Mouse (Mus musculus): ENCODE measurements at regions not wholly inside any gene's neighbourhood (a gene's known extent, or its start where the extent isn't known, plus 50 kb on each side); places are given as distances from the start of the nearest gene placed in this dataset.
A peak's percentile ranks its signal among the peaks of the same experiment; 100 is the strongest.

- intact Hi-C loops (cut with DNase I): no loop called here
Observed at GRCm38 (mm10) chr5:45055276-45055959, 255.9 kb upstream of the Ldb2 start.

GRCm38 (mm10) chr5:45049410-45049809 is 249.9 kb upstream of the Ldb2 start:
- no peak for DNase-seq
- intact Hi-C loops (cut with DNase I): no loop called here

More at GRCm38 (mm10) chr5:45055276-45055959, 255.9 kb upstream of the Ldb2 start:
- DNase-seq: no peak

GRCm38 (mm10) chr5:45042914-45043313 is 243.4 kb upstream of the Ldb2 start:
- no peak for DNase-seq
- intact Hi-C loops (cut with DNase I): no loop called here

GRCm38 (mm10) chr5:45036430-45036829 is 236.9 kb upstream of the Ldb2 start:
- intact Hi-C loops (cut with DNase I): no loop called here
- no peak for DNase-seq

- intact Hi-C loops (cut with DNase I): no loop called here
- DNase-seq: no peak
Observed at GRCm38 (mm10) chr5:45033146-45033545, 233.7 kb upstream of the Ldb2 start.

GRCm38 (mm10) chr5:45027876-45028275 is 228.4 kb upstream of the Ldb2 start:
- intact Hi-C loops (cut with DNase I): no loop called here

GRCm38 (mm10) chr5:45025383-45025782 is 225.9 kb upstream of the Ldb2 start:
- intact Hi-C loops (cut with DNase I): no loop called here
- DNase-seq: no peak

More at GRCm38 (mm10) chr5:45027876-45028275, 228.4 kb upstream of the Ldb2 start:
- DNase-seq: no peak

- no peak for DNase-seq
- intact Hi-C loops (cut with DNase I): no loop called here
Observed at GRCm38 (mm10) chr5:45007930-45008329, 208.4 kb upstream of the Ldb2 start.

- intact Hi-C loops (cut with DNase I): no loop called here
Observed at GRCm38 (mm10) chr5:45000996-45001395, 201.5 kb upstream of the Ldb2 start.

GRCm38 (mm10) chr5:44999032-44999431 is 199.6 kb upstream of the Ldb2 start:
- no peak for DNase-seq
- intact Hi-C loops (cut with DNase I): no loop called here

More at GRCm38 (mm10) chr5:45000996-45001395, 201.5 kb upstream of the Ldb2 start:
- DNase-seq: no peak

- intact Hi-C loops (cut with DNase I): no loop called here
- peak; percentile 20 to 36 for DNase-seq
Observed at GRCm38 (mm10) chr5:44975456-44976195, 176.1 kb upstream of the Ldb2 start.

- intact Hi-C loops (cut with DNase I): no loop called here
- peak in 1 of 2 experiments; percentile 21 for DNase-seq
Observed at GRCm38 (mm10) chr5:44943023-44943921, 143.8 kb upstream of the Ldb2 start.

GRCm38 (mm10) chr5:44942575-44942974 is 143.1 kb upstream of the Ldb2 start:
- intact Hi-C loops (cut with DNase I): no loop called here
- no peak for DNase-seq

GRCm38 (mm10) chr5:44925476-44925875 is 126.0 kb upstream of the Ldb2 start:
- intact Hi-C loops (cut with DNase I): no loop called here
- no peak for DNase-seq

GRCm38 (mm10) chr5:44922129-44922775 is 122.8 kb upstream of the Ldb2 start:
- DNase-seq: no peak
- intact Hi-C loops (cut with DNase I): no loop called here

- intact Hi-C loops (cut with DNase I): no loop called here
- no peak for DNase-seq
Observed at GRCm38 (mm10) chr5:44917816-44918213, 118.3 kb upstream of the Ldb2 start.

- no peak for DNase-seq
- intact Hi-C loops (cut with DNase I): no loop called here
Observed at GRCm38 (mm10) chr5:44917173-44917815, 117.8 kb upstream of the Ldb2 start.

GRCm38 (mm10) chr5:44902541-44902940 is 103.1 kb upstream of the Ldb2 start:
- intact Hi-C loops (cut with DNase I): no loop called here

GRCm38 (mm10) chr5:44886566-44887070 is 87.1 kb upstream of the Ldb2 start:
- intact Hi-C loops (cut with DNase I): no loop called here
- DNase-seq: no peak

More at GRCm38 (mm10) chr5:44902541-44902940, 103.1 kb upstream of the Ldb2 start:
- DNase-seq: no peak

GRCm38 (mm10) chr5:44876946-44877345 is 77.5 kb upstream of the Ldb2 start:
- intact Hi-C loops (cut with DNase I): no loop called here
- peak; percentile 22 to 41 for DNase-seq
